Mouse (Mus musculus) liver, embryonic 11.5 days (tissue): ENCODE results near the gene Paics. TPM values are rescaled to one million over a fixed set of nuclear protein-coding genes. Genes with fewer than 3 reads are reported as not detected.
"Not testable (repeated sequence)": the region's sequence is repeated elsewhere in the genome, so short reads cannot be mapped to it uniquely, and the experiment has no call there.

Experiments used
- ATAC-seq: fragments of 200-750 bp; cut with Nextera tagmentation; replicated peaks from 2 replicates; pipeline ENCODE4 v1.8.0; 2017; ENCODE audit warnings: moderate number of reproducible peaks, mild to moderate bottlenecking, moderate TSS enrichment, moderate library complexity; ENCODE audit not compliant: low FRiP score
- DNase-seq: peaks from one replicate; pipeline ENCODE4 v3.0.0-alpha.2; 2017; ENCODE audit warnings: low spot score
- H3K27ac ChIP-seq: fragments of 300-500 bp; sonication (generic); 2 replicates; pipeline ENCODE4 v1.5.1; 2014; ENCODE audit warnings: mild to moderate bottlenecking, low read depth, low read length, control low read depth
- H3K27me3 ChIP-seq: fragments of 300-500 bp; sonication (generic); replicated peaks from 2 replicates; pipeline ENCODE4 v1.6.1; 2014; ENCODE audit warnings: low read length, mixed read lengths; ENCODE audit not compliant: control insufficient read depth, insufficient read depth
- H3K36me3 ChIP-seq: fragments of 300-500 bp; sonication (generic); 2 replicates; pipeline ENCODE4 v1.6.1; 2014; ENCODE audit warnings: mild to moderate bottlenecking, low read length, moderate library complexity, mixed read lengths; ENCODE audit not compliant: control insufficient read depth, insufficient read depth
- H3K4me1 ChIP-seq: fragments of 300-500 bp; sonication (generic); replicated peaks from 2 replicates; pipeline ENCODE4 v1.6.1; 2014; ENCODE audit warnings: low read length, mixed read lengths; ENCODE audit not compliant: control insufficient read depth, insufficient read depth
- H3K4me2 ChIP-seq: fragments of 300-500 bp; sonication (generic); 2 replicates; pipeline ENCODE4 v1.6.1; 2014; ENCODE audit warnings: mild to moderate bottlenecking, control low read depth, moderate library complexity
- H3K4me3 ChIP-seq: fragments of 300-500 bp; sonication (generic); 2 replicates; pipeline ENCODE4 v1.5.1; 2014; ENCODE audit warnings: low read depth, low read length, control low read depth
- H3K9ac ChIP-seq: fragments of 300-500 bp; sonication (generic); 2 replicates; pipeline ENCODE4 v1.6.1; 2014; ENCODE audit warnings: low read depth, low read length, control low read depth
- H3K9me3 ChIP-seq: fragments of 300-500 bp; sonication (generic); 2 replicates; pipeline ENCODE4 v1.6.1; 2016; ENCODE audit warnings: low read length, inconsistent platforms, mixed read lengths; ENCODE audit not compliant: control insufficient read depth
- WGBS: fragments of 180-500 bp; shearing (Covaris S2); extraction: QIAGEN DNeasy Blood & Tissue Kit; methylation state at CpG from one replicate; pipeline ENCODE4 v1.1.7; 2014; 5-methylcytosine and 5-hydroxymethylcytosine counted together
- polyA plus RNA-seq: library from polyadenylated mRNA; unstranded; fragments of >200 nt; fragmentation: Nextera tagmentation; extraction: Ambion mirVana; gene quantifications from 2 replicates; pipeline ENCODE4 v1.2.1, GENCODE M21; 2014

Gene Paics
- polyA plus RNA-seq, 1 experiment from 2014 or later: 357 TPM

- Histone ChIP-seq H3K4me1 (peaks cover 15% of the 10 kb centered on the region), H3K27me3 (no peaks in the 10 kb centered on the region), H3K27ac (no peak overlapping the region), H3K9ac (no peak overlapping the region), H3K4me3 (no peak overlapping the region), H3K36me3 (peaks cover 48% of the 10 kb centered on the region), H3K4me2 (no peak overlapping the region), H3K9me3 (no peaks in the 10 kb centered on the region)
- no peak for ATAC-seq
- WGBS: 91% methylated on average over 1 of the region's 1 CpGs
- DNase-seq: no peak
Observed at GRCm38 (mm10) chr5:76957954-76958353, 6.8 kb downstream of the Paics start.

GRCm38 (mm10) chr5:76959587-76959986, 8.5 kb downstream of the Paics start:
- 92% methylated on average over 5 of the region's 5 CpGs for WGBS
- no peak overlapping the region for H3K4me2 ChIP-seq
- H3K9ac ChIP-seq: no peak overlapping the region
- H3K36me3 ChIP-seq: peaks cover 55% of the 10 kb centered on the region
- no peaks in the 10 kb centered on the region for H3K27me3 ChIP-seq
- no peak overlapping the region for H3K4me3 ChIP-seq
- H3K4me1 ChIP-seq: peaks cover 3% of the 10 kb centered on the region; the same call in 1 of the 2 replicates
- DNase-seq: no peak
- no peak overlapping the region for H3K27ac ChIP-seq
- no peak for ATAC-seq
- H3K9me3 ChIP-seq: no peaks in the 10 kb centered on the region

GRCm38 (mm10) chr5:76962545-76962944, 11.4 kb downstream of the Paics start:
- no peak overlapping the region for H3K4me3 ChIP-seq
- 87% methylated on average over 11 of the region's 11 CpGs for WGBS
- no peak overlapping the region for H3K4me2 ChIP-seq
- ATAC-seq (no peak), DNase-seq (no peak)
- H3K9me3 ChIP-seq: no peaks in the 10 kb centered on the region
- no peak overlapping the region for H3K27ac ChIP-seq
- no peaks in the 10 kb centered on the region for H3K27me3 ChIP-seq
- no peaks in the 10 kb centered on the region for H3K4me1 ChIP-seq
- H3K9ac ChIP-seq: no peak overlapping the region
- peaks cover 51% of the 10 kb centered on the region; the same call in 1 of the 2 replicates for H3K36me3 ChIP-seq

- H3K36me3 ChIP-seq: peaks cover 47% of the 10 kb centered on the region; the same call in 1 of the 2 replicates
- no peak for ATAC-seq
- DNase-seq: no peak
Observed at GRCm38 (mm10) chr5:76964651-76965050, 13.5 kb downstream of the Paics start.

GRCm38 (mm10) chr5:76969250-76969649, 18.1 kb downstream of the Paics start:
- Histone ChIP-seq H3K27ac (no peak overlapping the region), H3K4me2 (no peak overlapping the region), H3K27me3 (no peaks in the 10 kb centered on the region), H3K36me3 (peaks cover 25% of the 10 kb centered on the region; the same call in 1 of the 2 replicates), H3K9me3 (no peaks in the 10 kb centered on the region), H3K9ac (no peak overlapping the region), H3K4me1 (no peaks in the 10 kb centered on the region; the same call in 1 of the 2 replicates), H3K4me3 (no peak overlapping the region)
- 80% methylated on average over 5 of the region's 5 CpGs for WGBS
- DNase-seq (no peak), ATAC-seq (no peak)

More at GRCm38 (mm10) chr5:76964651-76965050, 13.5 kb downstream of the Paics start:
- WGBS: 91% methylated on average over 3 of the region's 3 CpGs
- Histone ChIP-seq H3K9me3 (no peaks in the 10 kb centered on the region), H3K27ac (no peak overlapping the region), H3K4me1 (no peaks in the 10 kb centered on the region), H3K9ac (no peak overlapping the region), H3K27me3 (no peaks in the 10 kb centered on the region), H3K4me2 (no peak overlapping the region), H3K4me3 (no peak overlapping the region)

GRCm38 (mm10) chr5:76971115-76971514, 20.0 kb downstream of the Paics start:
- ATAC-seq, H3K27me3 ChIP-seq, H3K9ac ChIP-seq, H3K4me2 ChIP-seq, H3K27ac ChIP-seq, DNase-seq, H3K4me1 ChIP-seq, H3K4me3 ChIP-seq, H3K9me3 ChIP-seq: not testable (repeated sequence)
- WGBS: 79% methylated on average over 1 of the region's 1 CpGs
- H3K36me3 ChIP-seq: peaks cover 19% of the 10 kb centered on the region; the same call in 1 of the 2 replicates

GRCm38 (mm10) chr5:76973488-76973887, 22.4 kb downstream of the Paics start:
- no peaks in the 10 kb centered on the region for H3K9me3 ChIP-seq
- 46% methylated on average over 3 of the region's 3 CpGs for WGBS
- H3K27ac ChIP-seq: no peak overlapping the region
- no peaks in the 10 kb centered on the region for H3K27me3 ChIP-seq
- peaks cover 20% of the 10 kb centered on the region for H3K36me3 ChIP-seq
- peak overlapping the region; percentile 97 for H3K4me3 ChIP-seq
- H3K4me2 ChIP-seq: peak overlapping the region; percentile 78
- no peak for DNase-seq
- ATAC-seq: no peak
- H3K4me1 ChIP-seq: peaks cover 5% of the 10 kb centered on the region
- peak overlapping the region; percentile 95; the same call in 1 of the 2 replicates for H3K9ac ChIP-seq

- no peaks in the 10 kb centered on the region for H3K27me3 ChIP-seq
- peak; percentile 14 for ATAC-seq
Observed at GRCm38 (mm10) chr5:76974207-76974553, 23.1 kb downstream of the Paics start.

GRCm38 (mm10) chr5:76974554-76975285, 23.6 kb downstream of the Paics start, which contains the start of gene Srp72:
Srp72 (plus strand) TSS chr5:76974683.
- peaks cover 25% of the 10 kb centered on the region for H3K36me3 ChIP-seq
- H3K4me2 ChIP-seq: peak within 1 kb of the TSS; percentile 86
- H3K9ac ChIP-seq: peak within 1 kb of the TSS; percentile 95
- DNase-seq: peak; percentile 91
- under 1% methylated on average over 60 of the region's 60 CpGs for WGBS
- H3K9me3 ChIP-seq: no peaks in the 10 kb centered on the region
- ATAC-seq: peak; percentile 88
- no peaks in the 10 kb centered on the region for H3K27me3 ChIP-seq
- peak within 1 kb of the TSS; percentile 97 for H3K4me3 ChIP-seq
- H3K27ac ChIP-seq: peak within 1 kb of the TSS; percentile 88
- H3K4me1 ChIP-seq: peaks cover 5% of the 10 kb centered on the region

More at GRCm38 (mm10) chr5:76974207-76974553, 23.1 kb downstream of the Paics start:
- Histone ChIP-seq H3K4me3 (peak overlapping the region; percentile 97), H3K36me3 (peaks cover 22% of the 10 kb centered on the region), H3K9ac (peak overlapping the region; percentile 95), H3K4me2 (peak overlapping the region; percentile 78), H3K9me3 (no peaks in the 10 kb centered on the region), H3K4me1 (peaks cover 5% of the 10 kb centered on the region), H3K27ac (no peak overlapping the region)
- 4% methylated on average over 17 of the region's 17 CpGs for WGBS
- no peak for DNase-seq
